Mouse (Mus musculus) ovary, postnatal 14 days (tissue): ENCODE results near the gene Fscn1.
A peak's percentile ranks its signal among the peaks of the same experiment; 100 is the strongest.

Source experiments
- DNase-seq: peaks from one replicate; pipeline ENCODE4 v3.0.0; 2022; ENCODE audit warnings: low spot score

The Fscn1 gene

GRCm38 (mm10) chr5:142973971-142974370 is 13.8 kb downstream of the Fscn1 start:
- DNase-seq: no peak

GRCm38 (mm10) chr5:142974598-142975121 is 14.5 kb downstream of the Fscn1 start:
- DNase-seq: no peak

GRCm38 (mm10) chr5:142976516-142976915 is 16.4 kb downstream of the Fscn1 start:
- no peak for DNase-seq

GRCm38 (mm10) chr5:142982046-142982801 is 22.1 kb downstream of the Fscn1 start:
- DNase-seq: no peak

GRCm38 (mm10) chr5:142983174-142983573 is 23.0 kb downstream of the Fscn1 start:
- DNase-seq: no peak

- DNase-seq: no peak
Measured at GRCm38 (mm10) chr5:142984271-142984670, 24.1 kb downstream of the Fscn1 start.

GRCm38 (mm10) chr5:142988520-142988919 is 28.4 kb downstream of the Fscn1 start:
- DNase-seq: no peak

GRCm38 (mm10) chr5:142989167-142989566 is 29.0 kb downstream of the Fscn1 start:
- DNase-seq: no peak

GRCm38 (mm10) chr5:142994746-142995145 is 34.6 kb downstream of the Fscn1 start:
- DNase-seq: no peak

- DNase-seq: no peak
Measured at GRCm38 (mm10) chr5:142997526-142997925, 37.4 kb downstream of the Fscn1 start.

- no peak for DNase-seq
Measured at GRCm38 (mm10) chr5:142998171-142998570, 38.0 kb downstream of the Fscn1 start.

- DNase-seq: no peak
Measured at GRCm38 (mm10) chr5:143000091-143000490, 39.9 kb downstream of the Fscn1 start.

GRCm38 (mm10) chr5:143000654-143001500 is 40.7 kb downstream of the Fscn1 start:
- peak; percentile 23 for DNase-seq

GRCm38 (mm10) chr5:143009383-143009782 is 49.2 kb downstream of the Fscn1 start:
- no peak for DNase-seq

GRCm38 (mm10) chr5:143017401-143017800 is 57.3 kb downstream of the Fscn1 start:
- DNase-seq: no peak
